Mouse (Mus musculus): Measurements from ENCODE around the gene Phactr4.

DNA sequence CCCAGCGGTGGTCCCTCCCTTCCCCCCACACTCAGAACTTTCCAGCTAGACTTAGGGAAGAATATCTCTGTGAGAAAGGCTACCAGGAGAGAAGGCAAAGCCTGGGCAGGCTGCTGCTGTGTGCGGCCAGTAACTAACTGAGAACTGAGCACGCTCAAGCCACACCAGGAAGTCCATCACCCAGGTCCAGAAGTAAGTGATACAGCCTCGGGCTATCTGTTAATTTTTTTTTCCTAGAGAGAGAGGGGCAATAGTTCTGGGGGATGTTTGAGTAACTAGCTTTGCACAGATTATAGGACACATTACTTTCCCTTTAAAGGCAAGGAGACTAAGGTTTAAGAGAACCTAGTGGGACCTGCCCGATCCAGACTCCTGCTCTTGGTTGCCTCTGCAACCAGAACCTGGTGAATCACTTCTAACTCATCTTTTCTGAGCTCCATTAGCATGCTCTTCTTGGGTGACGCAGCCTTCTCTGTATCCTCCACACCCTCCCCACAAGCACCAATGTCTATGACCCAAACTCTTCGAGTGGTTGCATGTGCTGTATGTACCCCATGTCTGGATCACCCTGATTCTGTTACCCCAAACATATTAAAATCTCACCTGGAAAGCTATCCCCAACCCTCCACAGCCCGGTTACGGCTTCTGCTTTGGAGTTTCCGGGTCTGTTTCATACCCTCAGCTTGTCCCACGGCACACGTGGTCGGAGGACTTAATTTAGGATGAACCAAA is 77.7 kb downstream of the Phactr4 start:
- no peak for TF ChIP-seq CTCF (IDR thresholded peaks at IDR 0.05; ENCODE audit: control insufficient read depth, insufficient read depth, insufficient read length)
- no peak for TF ChIP-seq MYOG (IDR thresholded peaks at IDR 0.05; ENCODE audit: control insufficient read depth, extremely low read depth, insufficient read length)
